Mouse (Mus musculus) erythroid progenitor cell, adult 5-6 weeks (primary cell): ENCODE results near the gene Nacc1. TPM values are rescaled to one million over a fixed set of nuclear protein-coding genes. Genes with fewer than 3 reads are reported as not detected.

Experiments used
- ATAC-seq: replicated peaks from 2 replicates; pipeline ENCODE4 v1.8.0; 2016; ENCODE audit warnings: moderate number of reproducible peaks, mild to moderate bottlenecking, moderate TSS enrichment, inconsistent platforms; ENCODE audit not compliant: poor library complexity, low FRiP score, severe bottlenecking
- total RNA-seq, 2 experiments: library from RNA; stranded (forward) in 1 of 2; stranded (reverse) in 1 of 2; fragments of 150-400 nt in 1 of 2; fragments of 186-747, 209-891 nt in 1 of 2; gene quantifications; 2 replicates each; pipeline versions ENCODE4 v1.2.3 to v1.2.4; 2015 to 2017; ENCODE audit warnings: low replicate concordance in 2 of 2

Nacc1 gene
- total RNA-seq (2015; ENCODE audit: low replicate concordance): 24.3 and 25.6 TPM in 2 replicates
- total RNA-seq (2017; ENCODE audit: low replicate concordance): 11.8 and 16.9 TPM in 2 replicates

DNA sequence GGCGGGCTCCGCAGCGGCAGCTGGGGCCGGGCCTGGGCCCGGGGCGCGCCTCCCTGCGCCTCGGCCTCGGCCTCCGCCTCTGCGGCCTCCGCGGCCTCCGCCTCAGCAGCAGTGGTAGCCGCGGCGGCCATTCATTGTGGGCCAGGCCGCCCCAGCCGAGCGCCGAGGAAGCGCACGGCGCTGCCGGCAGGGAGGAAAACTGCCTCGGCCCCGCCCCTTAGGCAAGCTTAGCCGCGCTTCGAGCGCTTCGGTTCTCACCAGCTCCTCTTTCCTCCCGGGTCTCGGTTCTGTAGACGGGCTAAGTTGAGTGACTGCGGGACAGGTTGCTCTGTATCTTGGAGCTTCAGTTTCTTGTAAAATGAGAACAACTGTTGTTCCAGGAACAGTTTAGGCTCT is at the start of gene Nacc1:
Gene Nacc1 (minus strand): TSS at position 158 of the 396 bp plus-strand sequence.
- ATAC-seq: peak; percentile 84

DNA sequence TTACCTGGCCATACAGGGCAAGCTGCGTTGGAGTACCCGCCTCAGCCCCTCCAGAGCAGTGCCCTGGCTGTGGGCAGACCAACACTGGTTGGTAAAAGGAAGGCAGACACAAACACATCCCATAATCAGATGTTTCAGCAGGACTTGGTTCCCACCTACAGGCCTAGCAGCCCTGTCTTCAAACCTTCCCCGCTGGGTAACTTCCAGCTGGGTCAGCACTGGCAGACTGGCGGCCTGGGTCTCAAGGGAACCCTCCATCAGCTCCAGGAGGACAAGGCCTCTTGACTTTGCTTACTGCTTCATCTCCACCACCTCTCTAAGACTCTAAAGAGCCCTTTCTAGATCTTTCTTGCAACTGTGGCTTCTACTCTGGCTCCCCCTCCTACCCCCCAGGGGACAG is 48.9 kb upstream of the Nacc1 start:
- no peak for ATAC-seq

DNA sequence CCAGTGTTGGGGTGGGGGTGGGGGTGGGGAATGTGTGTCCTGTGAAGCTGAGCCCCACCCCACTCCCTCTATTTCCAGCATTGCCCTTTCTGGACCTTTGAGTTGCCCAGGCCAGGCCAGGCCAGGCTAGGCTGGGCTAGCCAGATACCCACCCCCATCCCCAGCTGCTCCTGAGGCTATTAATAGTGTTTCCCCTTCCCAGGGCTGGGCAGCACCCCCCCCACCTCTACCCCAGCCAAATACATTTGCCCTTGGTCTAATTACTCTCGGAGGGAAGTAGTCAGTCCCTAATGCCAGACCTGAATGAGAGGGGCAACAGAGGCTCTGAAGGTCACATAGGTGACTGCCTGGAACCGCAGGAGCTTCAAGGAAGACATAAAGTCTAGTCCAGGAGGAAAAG is 47.9 kb upstream of the Nacc1 start:
- no peak for ATAC-seq

DNA sequence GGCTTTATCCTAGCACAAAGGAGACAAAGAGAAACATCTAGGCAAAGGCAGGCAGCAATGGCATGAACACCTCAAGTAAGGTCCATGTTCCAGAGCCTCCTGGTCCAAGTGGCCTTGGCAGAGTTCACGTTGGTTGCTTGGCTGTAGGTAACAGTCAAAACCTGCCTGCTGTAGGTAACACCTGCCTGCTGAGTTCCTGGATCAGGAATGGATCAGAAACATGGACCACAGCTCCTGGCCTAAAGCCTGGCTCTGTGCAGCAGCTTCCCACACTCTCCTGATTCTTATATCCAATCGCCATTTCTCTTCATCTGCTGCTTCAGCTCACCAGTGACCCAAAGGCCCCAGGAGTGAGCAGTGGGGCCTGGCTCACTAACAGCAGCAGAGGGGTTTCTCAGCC is 47.0 kb upstream of the Nacc1 start:
- ATAC-seq: no peak

DNA sequence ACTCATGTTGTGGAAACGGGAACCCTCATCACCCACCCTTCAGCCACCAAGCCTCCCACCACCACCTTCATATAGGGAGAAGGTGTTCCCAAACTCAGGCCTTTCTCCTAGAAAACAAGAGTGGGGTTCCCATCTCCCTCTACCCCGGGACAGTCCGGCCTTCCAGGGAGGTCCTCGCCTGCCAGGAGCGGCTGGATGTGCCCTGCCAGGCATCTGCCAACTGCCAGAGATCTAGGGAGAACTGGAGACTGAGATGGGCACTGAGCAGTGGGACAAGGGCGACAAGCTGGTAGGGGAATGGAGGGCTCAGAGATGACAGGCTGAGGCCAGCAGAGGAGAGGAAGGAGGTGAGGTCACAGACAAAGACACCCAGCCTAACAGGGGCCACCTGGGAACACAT is 46.3 kb upstream of the Nacc1 start:
- ATAC-seq: no peak

DNA sequence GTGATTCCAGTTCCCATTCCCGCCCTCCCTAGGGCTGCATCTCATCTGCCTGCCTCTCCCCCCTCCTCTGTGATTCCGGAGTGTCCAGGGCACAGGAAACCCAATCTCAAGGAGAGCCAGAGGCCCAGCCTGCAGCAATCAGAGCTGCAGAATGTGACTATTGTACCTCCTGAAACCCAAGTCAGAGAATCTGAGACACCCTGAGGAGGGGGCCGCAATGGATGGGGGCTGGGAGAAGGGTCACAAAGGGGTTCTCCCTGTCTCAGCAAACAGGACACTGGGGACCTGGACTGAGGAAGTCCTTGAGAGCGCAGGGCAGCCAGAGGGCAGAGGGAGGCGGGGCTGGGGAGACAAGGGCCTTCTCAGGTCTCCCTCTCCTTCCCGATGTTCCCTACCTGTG is 45.3 kb upstream of the Nacc1 start:
- ATAC-seq: no peak

DNA sequence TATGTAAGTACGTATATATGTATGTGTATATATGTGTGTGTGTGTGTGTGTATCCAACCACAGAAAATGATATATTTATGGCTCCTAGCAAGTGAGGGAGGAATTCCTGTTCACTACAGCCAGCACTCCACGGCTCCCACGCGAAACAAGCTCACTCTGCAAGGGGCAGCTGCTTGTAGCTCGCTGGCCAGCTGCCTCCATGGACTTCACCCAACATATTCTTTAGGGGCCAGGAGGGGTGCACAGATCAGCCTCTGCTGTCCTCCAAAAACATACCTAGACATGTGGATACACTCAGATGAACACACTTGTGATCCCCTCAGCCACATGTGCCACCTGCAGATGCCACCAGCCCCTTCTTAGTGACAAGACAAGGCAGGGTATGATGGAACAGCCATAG is 44.9 kb upstream of the Nacc1 start:
- no peak for ATAC-seq

DNA sequence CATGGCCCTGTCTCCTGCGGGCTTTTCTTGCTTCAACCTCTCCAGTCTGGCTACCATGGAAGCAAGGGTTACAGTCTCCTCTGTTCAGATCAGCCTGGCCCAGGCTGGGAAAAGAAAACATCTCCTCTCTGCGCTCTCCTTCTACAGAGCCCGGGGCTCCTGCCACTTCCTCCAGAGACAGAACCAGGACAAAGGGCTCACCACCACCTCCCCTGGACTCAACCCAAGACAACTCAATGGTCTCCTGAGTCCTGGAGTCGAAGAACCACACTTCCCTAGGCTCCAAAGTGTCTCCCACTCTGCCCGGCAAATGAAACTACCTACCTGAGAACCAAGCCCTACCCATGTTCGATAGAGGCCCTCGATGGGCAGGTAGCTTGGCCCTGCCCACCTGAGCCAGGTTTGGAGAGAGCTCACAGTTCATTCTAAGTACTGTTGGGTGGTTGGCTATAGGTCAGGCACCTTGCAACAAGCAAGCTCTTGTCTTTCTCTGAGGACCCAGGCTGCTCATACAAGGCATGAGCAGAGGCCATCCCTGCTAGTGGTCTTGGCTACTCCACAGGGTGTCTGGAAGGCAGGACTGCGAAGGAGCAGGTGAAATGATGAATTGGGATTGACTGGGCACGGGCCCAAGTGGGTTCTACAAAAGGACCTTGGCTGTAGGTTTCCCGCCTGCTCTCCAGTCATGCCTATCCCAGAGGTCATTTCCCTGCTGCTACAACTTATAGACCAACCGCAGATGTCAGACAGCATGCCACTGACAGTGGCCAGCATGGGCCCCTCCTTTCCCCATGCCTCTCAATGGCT is 43.9 kb upstream of the Nacc1 start:
- 0 out of 2 replicates have a peak, but pooled peaks have one; percentile 1 for ATAC-seq

DNA sequence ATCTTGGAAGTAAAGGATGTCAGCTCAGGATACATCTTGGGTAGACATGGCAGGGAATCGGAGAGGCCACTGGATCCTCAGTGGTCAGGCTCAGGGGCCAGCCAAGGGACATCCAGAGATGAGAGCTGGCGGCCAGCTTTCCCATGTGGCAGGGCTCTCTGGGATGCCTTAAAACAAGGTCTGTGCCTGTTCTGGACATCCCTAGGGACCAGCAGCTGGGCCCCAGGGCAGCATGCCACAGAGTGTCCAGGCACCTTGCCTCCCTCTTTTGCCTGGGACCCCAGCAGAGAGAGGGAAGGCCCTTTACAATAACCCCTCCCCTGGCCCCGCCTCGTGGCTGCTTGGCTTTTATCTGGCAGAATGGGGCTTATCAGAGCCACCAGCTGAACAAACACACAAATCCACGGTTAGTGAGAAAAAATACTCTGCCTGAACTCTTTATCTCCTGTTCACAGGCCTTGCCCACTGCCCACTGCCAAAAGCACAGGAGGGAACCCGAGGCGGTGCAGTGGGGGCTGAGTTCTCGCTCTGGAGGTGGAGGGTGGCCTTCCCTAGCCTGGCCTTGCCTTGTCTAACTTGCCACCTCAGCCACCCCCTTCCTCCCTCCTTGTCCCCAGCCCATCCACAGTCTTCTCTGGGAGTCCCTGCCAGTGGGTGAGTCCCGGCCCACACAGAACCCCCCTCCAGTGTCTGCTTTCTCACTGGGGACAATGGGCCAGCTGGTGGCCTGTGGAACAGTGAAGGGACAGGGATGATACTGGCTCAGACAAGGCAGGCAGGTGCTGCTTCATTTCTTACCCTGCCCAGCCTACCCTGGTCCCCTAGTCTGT is 43.1 kb upstream of the Nacc1 start:
- peak; percentile 78 for ATAC-seq

DNA sequence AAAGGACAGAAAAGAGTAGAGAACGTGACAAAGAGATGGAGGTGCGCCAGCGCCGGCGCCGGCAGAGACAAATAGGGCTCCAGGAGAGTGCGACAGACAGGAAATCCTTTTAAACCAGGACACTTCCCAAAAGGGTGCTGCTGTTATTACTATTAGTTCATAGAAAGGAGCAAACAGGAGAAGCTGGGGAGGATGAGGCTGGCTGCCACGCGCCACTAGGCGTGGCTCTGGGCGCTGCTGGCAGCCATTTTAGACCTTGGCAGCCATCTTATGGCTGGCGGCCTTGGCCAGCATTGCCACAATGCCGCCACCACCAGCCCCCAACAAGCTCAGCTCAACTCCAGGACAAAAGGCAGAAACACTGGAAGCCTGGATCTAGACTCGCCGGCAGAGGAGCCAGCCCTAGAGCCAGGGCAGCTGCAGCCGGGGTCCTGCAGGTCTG is 42.3 kb upstream of the Nacc1 start:
- ATAC-seq: 0 out of 2 replicates have a peak, but pooled peaks have one; percentile 12

DNA sequence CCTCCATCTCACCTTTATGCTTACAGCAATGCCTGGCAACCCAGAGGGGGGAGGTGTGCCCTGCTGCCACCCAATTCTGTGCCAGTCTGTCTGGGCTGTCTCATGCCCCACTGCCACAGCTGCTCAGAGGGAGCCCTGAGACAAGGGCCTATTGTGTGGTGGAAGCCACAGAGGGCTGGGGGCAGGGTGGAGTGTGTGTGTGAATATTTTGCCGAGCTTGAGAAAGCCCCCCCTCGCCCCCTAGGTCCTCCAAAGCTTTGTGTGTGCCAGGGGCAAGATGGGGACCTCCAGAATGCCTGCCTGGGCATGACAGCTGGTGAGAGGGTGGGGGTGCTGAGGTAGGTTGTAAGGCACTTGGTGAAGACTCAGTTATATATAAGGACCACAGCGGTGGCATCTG is 40.8 kb upstream of the Nacc1 start:
- no peak for ATAC-seq

DNA sequence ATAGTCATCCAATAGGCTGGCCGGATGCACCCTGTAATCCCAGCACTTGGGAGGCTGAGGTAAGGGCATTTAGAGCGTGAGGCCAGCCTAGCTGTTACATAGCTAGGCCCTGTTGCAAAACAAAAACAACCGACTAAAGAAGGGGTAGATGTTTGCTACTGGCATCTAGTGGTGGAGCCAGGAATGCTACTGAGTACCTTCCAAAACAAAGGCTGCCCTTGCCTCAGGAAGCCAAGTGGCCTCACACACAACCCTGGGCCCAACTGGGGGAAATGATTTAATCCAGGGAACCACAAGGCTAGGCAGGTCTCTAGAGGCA is 38.2 kb upstream of the Nacc1 start:
- peak; percentile 17; the same call in 1 of the 2 replicates for ATAC-seq

DNA sequence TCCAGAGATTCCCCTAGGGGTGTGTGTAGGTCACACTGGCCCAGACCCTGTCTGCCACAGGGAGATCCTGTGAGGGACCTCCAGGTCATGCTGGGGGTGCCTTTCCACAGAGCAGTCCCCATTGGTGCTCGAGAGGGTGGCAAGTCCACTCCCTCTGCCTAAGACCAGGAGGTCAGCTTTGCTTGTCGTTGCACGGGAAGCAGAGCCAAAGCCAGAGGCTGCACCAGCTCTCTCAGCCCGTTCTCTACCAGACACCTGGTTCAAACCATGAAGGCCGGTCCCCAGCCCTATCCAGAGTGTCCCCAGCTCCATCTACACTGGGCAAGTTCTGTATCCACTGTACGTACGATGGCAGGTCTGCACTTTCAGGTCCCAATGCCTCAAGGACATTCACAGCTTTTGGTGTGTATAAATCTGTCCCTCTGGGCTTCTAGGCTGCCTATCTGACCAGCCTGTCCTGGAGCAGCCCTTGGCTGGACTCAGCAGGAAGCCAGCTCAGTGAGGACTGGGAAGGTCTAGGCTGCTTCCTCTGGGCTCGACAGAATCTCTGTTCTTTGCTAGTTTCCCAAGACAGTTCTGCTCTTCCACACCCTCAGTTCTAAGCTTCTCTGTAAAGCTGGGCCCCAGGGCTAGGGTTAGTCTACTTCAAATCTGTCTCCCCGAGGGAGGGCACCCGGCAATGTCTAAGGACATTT is 37.7 kb upstream of the Nacc1 start:
- ATAC-seq: no peak

DNA sequence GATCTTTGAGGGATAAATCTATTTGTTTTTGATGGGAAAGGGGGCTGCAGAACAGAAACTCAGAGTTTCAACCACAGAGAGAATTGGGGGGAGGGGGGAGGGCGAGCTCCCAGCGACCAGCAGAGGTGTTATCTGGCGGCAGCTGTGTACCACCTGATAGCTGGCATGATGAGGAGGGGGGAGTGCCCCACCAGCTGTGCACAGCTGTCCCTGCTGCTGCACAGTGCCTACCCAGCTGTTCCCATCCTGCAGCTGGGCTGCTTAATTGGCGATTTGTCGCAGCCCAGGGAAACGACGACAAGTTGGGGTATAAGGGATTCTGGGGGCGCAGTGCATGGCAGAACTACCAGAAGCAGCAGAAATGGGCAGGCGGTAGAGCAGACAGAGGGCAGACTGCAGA is 37.0 kb upstream of the Nacc1 start:
- no peak for ATAC-seq

DNA sequence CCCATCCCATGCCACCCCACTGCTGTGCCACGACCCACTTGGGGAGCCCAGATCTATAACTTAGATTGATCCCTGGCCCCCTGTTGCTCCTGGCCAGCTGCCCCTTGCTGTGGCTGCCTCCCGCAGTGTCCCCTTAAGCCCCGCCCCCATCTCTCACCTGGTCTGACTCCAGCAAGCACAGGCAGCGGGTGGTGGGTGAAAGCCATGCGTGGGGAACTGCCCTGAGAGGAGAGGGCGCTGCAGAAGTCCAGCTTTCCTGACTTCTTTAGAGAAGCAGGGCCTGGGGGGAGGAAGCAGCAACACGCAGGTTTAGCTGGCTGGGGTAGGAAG is 35.9 kb upstream of the Nacc1 start:
- peak; percentile 58 for ATAC-seq

DNA sequence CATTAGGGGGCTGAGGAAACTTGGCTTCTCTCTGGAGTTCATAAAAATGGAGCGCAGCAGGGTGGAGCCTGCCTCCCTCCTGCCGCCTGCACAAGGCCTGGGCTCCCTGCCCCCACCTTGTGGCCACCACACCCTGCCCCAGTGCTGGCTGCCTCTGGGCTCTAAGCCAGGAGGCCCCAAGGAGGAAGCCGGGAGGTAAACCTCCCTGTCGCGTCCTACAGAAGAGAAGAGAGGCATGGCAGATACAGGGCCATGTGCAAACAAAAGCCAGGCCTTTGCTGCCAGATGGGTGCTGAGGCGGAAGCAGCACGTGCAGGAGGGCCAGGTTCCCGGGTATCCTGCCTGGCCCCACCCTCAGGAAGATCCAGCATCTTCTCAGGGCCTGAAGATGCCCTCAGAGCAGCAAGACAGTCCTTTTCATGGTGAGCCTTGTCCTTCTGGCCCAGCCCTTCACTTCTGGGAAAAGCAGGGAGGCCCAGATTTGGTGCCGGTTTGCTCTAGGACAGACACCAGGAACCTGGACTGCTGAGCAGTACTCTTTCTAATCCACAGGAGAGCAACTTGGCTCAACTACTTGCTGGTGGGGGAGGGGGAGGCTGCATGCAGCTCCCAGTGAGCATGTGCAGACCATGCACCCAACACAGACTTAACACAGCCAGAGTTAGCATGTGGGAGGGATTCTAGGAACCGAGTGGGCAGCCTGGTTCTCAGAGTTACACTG is 35.3 kb upstream of the Nacc1 start, which contains the start of gene G430095P16Rik:
Gene G430095P16Rik (plus strand): TSS at position 158 of the 721 bp plus-strand sequence.
- peak; percentile 86 for ATAC-seq

DNA sequence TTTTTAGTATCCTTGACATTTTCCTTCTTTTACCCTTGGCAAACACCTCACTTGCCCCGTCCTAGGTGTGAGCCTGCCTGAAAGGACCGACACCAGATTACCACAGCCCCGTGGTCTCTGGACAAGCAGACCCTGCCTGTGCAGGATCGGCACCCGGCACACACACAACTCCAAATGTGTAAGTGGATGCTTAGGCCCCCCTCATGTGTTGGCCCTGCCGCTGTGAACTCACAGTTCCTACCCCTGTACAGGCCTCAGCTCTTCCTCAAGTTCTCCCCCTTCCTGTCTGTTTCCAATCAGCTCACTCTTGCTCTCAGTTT is 34.8 kb upstream of the Nacc1 start:
- ATAC-seq: peak; percentile 16

DNA sequence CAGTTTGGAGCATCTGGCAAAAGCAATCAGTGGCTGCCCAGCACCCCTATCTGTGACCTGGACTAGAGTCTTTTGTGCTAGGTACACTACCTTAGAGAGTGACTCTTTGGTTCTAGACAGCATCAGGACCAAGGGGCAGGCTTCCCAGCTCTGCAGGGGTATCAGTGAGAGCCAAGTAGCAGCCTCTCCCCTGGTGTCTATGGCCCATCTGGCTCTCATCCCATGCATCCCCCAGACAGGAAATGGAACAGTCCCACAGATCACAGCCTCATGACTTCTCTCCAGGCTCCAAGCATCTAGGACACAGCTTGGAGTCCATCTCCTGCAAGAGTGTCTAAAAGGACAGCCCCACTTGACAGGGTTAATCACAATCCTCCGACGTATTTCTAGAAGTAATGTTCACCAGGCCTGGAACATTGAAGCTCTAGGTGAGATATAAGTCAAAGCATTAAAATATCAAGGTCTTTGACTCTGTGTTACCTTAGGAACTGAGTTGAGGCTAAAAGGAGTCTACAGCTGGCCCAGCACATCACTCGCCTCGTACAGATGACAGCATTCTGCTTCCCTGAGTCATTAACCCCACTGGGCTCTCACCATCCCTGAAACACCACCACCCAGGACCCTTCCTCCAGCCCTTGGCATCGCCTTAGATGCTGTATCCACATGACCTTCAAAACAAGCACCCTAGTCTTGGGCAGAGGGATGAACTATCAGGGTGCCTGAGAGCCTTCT is 31.5 kb upstream of the Nacc1 start:
- no peak for ATAC-seq

DNA sequence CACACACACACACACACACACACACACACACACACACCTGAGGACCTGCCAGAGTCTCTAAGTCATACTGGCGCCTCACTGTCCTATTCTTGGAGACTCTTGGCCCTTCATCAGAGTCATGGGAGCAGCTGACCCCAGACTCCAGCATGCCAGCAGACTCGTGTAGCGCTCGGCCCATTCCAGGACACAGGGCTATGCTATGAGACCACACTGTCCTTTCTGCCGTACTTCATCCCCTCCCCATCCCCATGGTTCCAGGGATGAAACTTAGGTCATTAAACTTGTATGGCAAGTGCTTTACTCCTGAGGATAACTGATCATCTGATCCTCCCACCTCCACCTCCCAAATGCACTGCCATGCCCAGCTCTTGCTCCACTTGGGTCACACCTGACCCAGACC is 30.8 kb upstream of the Nacc1 start:
- ATAC-seq: no peak
